Mouse (Mus musculus) ES-E14 (cell line): Measurements from ENCODE around the gene Olfr1209. TPM values are rescaled to one million over a fixed set of nuclear protein-coding genes. Genes with fewer than 3 reads are reported as not detected.

Source experiments
- DNase-seq: peaks from one replicate; pipeline ENCODE4 v3.0.0-alpha.2; 2013; ENCODE audit warnings: low read depth, low spot score
- H3K27ac ChIP-seq: 2 replicates; pipeline ENCODE4 v1.5.1; 2012; ENCODE audit warnings: low read depth, mild to moderate bottlenecking, low read length, moderate library complexity, mixed read lengths; ENCODE audit not compliant: poor library complexity, insufficient read depth, severe bottlenecking
- H3K36me3 ChIP-seq: 2 replicates; pipeline ENCODE4 v1.6.1; 2012; ENCODE audit warnings: mild to moderate bottlenecking, low read length, moderate library complexity, mixed read lengths; ENCODE audit not compliant: control insufficient read depth, poor library complexity, insufficient read depth, severe bottlenecking
- H3K4me1 ChIP-seq, 2 experiments: fragments of 150-350 bp in 1 of 2; sonication (generic) in 1 of 2; 2 replicates each; pipeline ENCODE4 v1.6.1; 2012; ENCODE audit warnings: low read length in 2 of 2, mild to moderate bottlenecking in 1 of 2, mixed read lengths in 1 of 2; ENCODE audit not compliant: control insufficient read depth in 2 of 2, insufficient read depth in 2 of 2, poor library complexity in 1 of 2
- H3K4me3 ChIP-seq, 2 experiments: fragments of 150-350 bp in 1 of 2; sonication (generic) in 1 of 2; 2 replicates each; pipeline ENCODE4 v1.5.1; 2012; ENCODE audit warnings: low read length in 2 of 2, low read depth in 1 of 2, mild to moderate bottlenecking in 1 of 2, mixed read lengths in 1 of 2; ENCODE audit not compliant: insufficient read depth in 1 of 2, poor library complexity in 1 of 2, severe bottlenecking in 1 of 2
- H3K9ac ChIP-seq: 2 replicates; pipeline ENCODE4 v1.6.1; 2012; ENCODE audit warnings: low read depth, mild to moderate bottlenecking, low read length, mixed read lengths; ENCODE audit not compliant: poor library complexity, insufficient read depth, severe bottlenecking
- H3K9me3 ChIP-seq: fragments of 150-350 bp; sonication (generic); 2 replicates; pipeline ENCODE4 v1.6.1; 2012; ENCODE audit warnings: low read depth, mild to moderate bottlenecking, low read length; ENCODE audit not compliant: control insufficient read depth, insufficient read depth
- CHD2 ChIP-seq: IDR thresholded peaks from 2 replicates; pipeline ENCODE4 v1.6.1; 2014; ENCODE audit warnings: mild to moderate bottlenecking, low read depth, low read length, inconsistent platforms
- HCFC1 ChIP-seq: IDR thresholded peaks from 2 replicates; pipeline ENCODE4 v1.6.1; 2012; ENCODE audit warnings: low read length, inconsistent platforms, borderline replicate concordance; ENCODE audit not compliant: insufficient read depth
- MAFK ChIP-seq: IDR thresholded peaks from 2 replicates; pipeline ENCODE4 v1.6.1; 2014; ENCODE audit warnings: mild to moderate bottlenecking, low read depth, low read length, inconsistent platforms; ENCODE audit not compliant: insufficient read depth
- ZC3H11A ChIP-seq: IDR thresholded peaks from 2 replicates; pipeline ENCODE4 v1.6.1; 2012; ENCODE audit warnings: low read depth, mild to moderate bottlenecking, inconsistent platforms, low read length, borderline replicate concordance
- ZNF384 ChIP-seq: IDR thresholded peaks from 2 replicates; pipeline ENCODE4 v1.6.1; 2012; ENCODE audit warnings: low read depth, low read length, inconsistent platforms
- in situ Hi-C, 2 experiments: fragments of 600-800 bp; cut with MboI; formaldehyde crosslinking; loops; one replicate each; pipeline ENCODE4 v1.15.1; 2025; ENCODE audit warnings: low sequenced_read_pairs in 2 of 2, inconsistent platforms in 1 of 2; ENCODE audit not compliant: unreplicated experiment in 2 of 2
- total RNA-seq: library from RNA; depleted of rRNA; stranded (reverse); fragments of 300-350 nt; gene quantifications from 2 replicates; pipeline ENCODE4 v1.2.3, GENCODE M21; 2012; rRNA removed

The Olfr1209 gene
- not detected in 2 replicates for total RNA-seq

DNA sequence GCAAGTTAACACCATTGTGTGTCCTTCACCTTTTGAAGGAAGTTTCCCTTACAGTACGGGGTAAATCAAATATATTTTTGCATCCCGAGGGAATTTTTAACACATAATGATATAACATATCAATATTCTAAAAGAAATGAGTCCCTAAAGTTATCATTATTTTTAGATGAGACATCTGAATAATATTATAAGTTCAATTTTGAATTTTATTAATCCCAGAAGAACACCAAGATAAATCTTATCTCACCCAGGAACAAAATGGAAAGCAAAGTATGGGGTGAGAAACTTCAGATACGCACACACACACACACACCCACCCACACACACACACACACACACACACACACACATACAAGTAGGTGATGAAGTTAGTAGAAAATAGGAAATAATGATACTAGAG, at the start of gene Olfr1209:
TSS of gene Olfr1209 (minus strand) at position 101 of the 400 bp plus-strand sequence.
- Histone ChIP-seq H3K36me3 (no peaks in the 10 kb centered on the region), H3K27ac (no peak within 1 kb of the TSS), H3K4me3 (no peak within 1 kb of the TSS), H3K9ac (no peak within 1 kb of the TSS), H3K4me1 (no peaks in the 10 kb centered on the region), H3K9me3 (no peaks in the 10 kb centered on the region)
- in situ Hi-C loops = no loop called here
- DNase-seq = no peak
- no peak for TF ChIP-seq CHD2
- TF ChIP-seq MAFK = no peak
- TF ChIP-seq HCFC1 = no peak
- TF ChIP-seq ZC3H11A = no peak
- TF ChIP-seq ZNF384 = no peak

DNA sequence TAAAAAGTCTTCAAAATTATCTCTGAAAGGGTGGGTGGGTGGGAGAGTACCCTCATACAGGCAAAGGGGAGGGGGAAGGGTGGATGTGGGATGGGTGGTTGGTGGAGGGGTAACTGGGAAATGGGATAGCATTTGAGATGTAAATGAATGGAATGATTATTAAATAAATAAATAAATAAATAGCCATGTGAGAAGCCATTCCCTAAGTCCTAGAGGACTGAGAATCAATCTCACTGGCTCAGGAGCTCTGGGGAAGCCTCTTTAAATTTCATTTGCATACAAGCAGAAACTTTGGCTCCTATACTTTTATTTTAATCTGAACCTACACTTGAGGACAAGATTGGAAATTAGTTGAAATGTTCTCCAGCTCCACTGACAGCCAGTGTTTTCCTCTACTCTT, 38.7 kb upstream of the Olfr1209 start, which contains the start of gene Olfr1212:
TSS of gene Olfr1212 (plus strand) at position 301 of the 400 bp plus-strand sequence.
- no peak within 1 kb of the TSS for H3K27ac ChIP-seq
- TF ChIP-seq ZNF384 (no peak), HCFC1 (no peak), MAFK (no peak), CHD2 (no peak), ZC3H11A (no peak)
- in situ Hi-C loops = no loop called here
- no peak within 1 kb of the TSS for H3K9ac ChIP-seq
- DNase-seq = no peak
- H3K36me3 ChIP-seq = no peaks in the 10 kb centered on the region
- H3K9me3 ChIP-seq = no peaks in the 10 kb centered on the region
- H3K4me3 ChIP-seq = no peak within 1 kb of the TSS
- H3K4me1 ChIP-seq = no peaks in the 10 kb centered on the region

DNA sequence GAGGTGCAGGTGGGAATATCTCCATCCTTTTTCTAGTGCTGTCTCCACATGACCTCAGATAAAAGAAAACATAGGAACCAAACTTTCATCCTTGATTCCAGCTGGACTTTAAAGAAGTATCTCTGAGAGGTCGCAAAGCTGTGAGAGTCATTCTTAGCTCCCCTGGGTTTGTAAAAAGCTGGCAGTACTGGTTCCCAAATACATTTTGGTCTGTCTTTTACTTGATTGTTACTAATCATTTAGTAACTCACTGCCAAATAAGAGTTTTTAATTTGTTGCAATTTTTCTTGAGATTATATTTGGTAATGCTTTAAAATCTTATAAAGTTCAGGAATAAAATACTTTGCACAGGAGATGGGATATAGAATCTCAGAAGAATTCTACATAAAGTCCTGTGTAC, 23.1 kb upstream of the Olfr1209 start, which contains the start of gene Olfr1211:
TSS of gene Olfr1211 (minus strand) at position 101 of the 400 bp plus-strand sequence.
- H3K9ac ChIP-seq = no peak within 1 kb of the TSS
- H3K4me3 ChIP-seq = no peak within 1 kb of the TSS
- H3K27ac ChIP-seq = no peak within 1 kb of the TSS
- DNase-seq = no peak
- TF ChIP-seq CHD2 = no peak
- H3K36me3 ChIP-seq = no peaks in the 10 kb centered on the region
- H3K4me1 ChIP-seq = no peaks in the 10 kb centered on the region
- in situ Hi-C loops = no loop called here
- H3K9me3 ChIP-seq = no peaks in the 10 kb centered on the region

DNA sequence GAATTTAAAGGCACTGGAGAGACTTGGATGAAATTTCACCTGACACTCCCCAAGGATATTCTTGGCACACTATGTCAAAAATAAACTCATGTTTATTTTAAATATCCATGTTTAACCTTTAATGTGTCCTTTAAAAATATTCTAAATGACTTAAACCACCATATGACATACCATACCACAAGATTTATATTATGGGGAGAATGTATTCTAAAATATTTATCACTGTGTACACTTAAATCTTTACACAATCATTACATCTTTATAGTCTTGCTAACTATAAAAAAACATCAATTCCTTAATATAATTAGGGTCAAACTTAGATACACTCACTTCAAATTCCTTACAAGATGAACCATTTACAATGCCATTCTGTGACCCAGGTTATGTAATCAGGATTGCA, 12.7 kb downstream of the Olfr1209 start, which contains the start of gene Olfr1208:
TSS of gene Olfr1208 (minus strand) at position 101 of the 400 bp plus-strand sequence.
- Histone ChIP-seq H3K9me3 (no peaks in the 10 kb centered on the region), H3K9ac (no peak within 1 kb of the TSS), H3K36me3 (no peaks in the 10 kb centered on the region), H3K27ac (no peak within 1 kb of the TSS), H3K4me3 (no peak within 1 kb of the TSS), H3K4me1 (no peaks in the 10 kb centered on the region)
- TF ChIP-seq ZNF384 (no peak), MAFK (no peak), ZC3H11A (no peak), HCFC1 (no peak), CHD2 (no peak)
- in situ Hi-C loops = no loop called here
- no peak for DNase-seq

DNA sequence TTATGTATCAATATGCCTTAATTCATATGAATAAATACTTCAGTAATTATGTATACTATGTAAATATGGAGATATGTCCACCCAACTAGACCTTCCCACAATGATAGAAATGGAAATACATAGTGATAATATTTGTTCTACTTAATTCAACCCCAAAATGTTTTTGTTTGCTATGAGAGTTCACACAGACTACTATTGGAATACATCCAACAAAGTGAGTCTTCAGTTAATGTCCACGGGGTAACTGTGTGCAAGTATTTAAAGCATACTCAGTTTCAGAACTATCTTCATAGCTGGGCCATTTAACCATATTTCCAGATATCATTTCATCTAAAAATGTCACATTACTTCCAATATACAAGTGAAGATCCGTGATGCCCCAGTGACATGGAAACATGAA, 52.0 kb downstream of the Olfr1209 start, which contains the start of gene Olfr1206:
TSS of gene Olfr1206 (plus strand) at position 301 of the 400 bp plus-strand sequence.
- TF ChIP-seq ZNF384 (no peak), MAFK (no peak), CHD2 (no peak)
- Histone ChIP-seq H3K4me3 (no peak within 1 kb of the TSS), H3K4me1 (no peaks in the 10 kb centered on the region), H3K9ac (no peak within 1 kb of the TSS), H3K36me3 (no peaks in the 10 kb centered on the region), H3K9me3 (no peaks in the 10 kb centered on the region), H3K27ac (no peak within 1 kb of the TSS)
- no peak for DNase-seq
- in situ Hi-C loops = no loop called here

Other genes starting within 250 kb of the Olfr1209 start
- gene Olfr1193, start 239.5 kb downstream of the Olfr1209 start, total RNA-seq = not detected in 2 replicates
- not detected in 2 replicates for gene Olfr1195, start 226.0 kb downstream of the Olfr1209 start, total RNA-seq
- 0.09 and 0.11 TPM in 2 replicates for gene Olfr1196, start 210.6 kb downstream of the Olfr1209 start, total RNA-seq
- not detected in 2 replicates for gene Olfr1197, start 182.8 kb downstream of the Olfr1209 start, total RNA-seq
- gene Olfr1198, start 163.8 kb downstream of the Olfr1209 start, total RNA-seq = not detected in 2 replicates
- not detected in 2 replicates for gene Olfr1199, start 154.7 kb downstream of the Olfr1209 start, total RNA-seq
- not detected in 2 replicates for gene Olfr1200, start 144.7 kb downstream of the Olfr1209 start, total RNA-seq
- not detected in 2 replicates for gene Olfr1201, start 122.1 kb downstream of the Olfr1209 start, total RNA-seq
- not detected in 2 replicates for gene Olfr1202, start 100.7 kb downstream of the Olfr1209 start, total RNA-seq
- gene Olfr1205, start 85.4 kb downstream of the Olfr1209 start, total RNA-seq = not detected in 2 replicates
- gene Olfr1204, start 65.9 kb downstream of the Olfr1209 start, total RNA-seq = not detected in 2 replicates
- gene Olfr1206, start 51.9 kb downstream of the Olfr1209 start, total RNA-seq = not detected in 2 replicates
- gene Olfr1208, start 12.8 kb downstream of the Olfr1209 start, total RNA-seq = not detected in 2 replicates
- not detected in 2 replicates for gene Olfr1211, start 23.0 kb upstream of the Olfr1209 start, total RNA-seq
- gene Olfr1212, start 38.8 kb upstream of the Olfr1209 start, total RNA-seq = not detected in 2 replicates
- not detected in 2 replicates for gene Gm13762, start 65.1 kb upstream of the Olfr1209 start, total RNA-seq
- not detected in 2 replicates for gene Olfr1214, start 77.5 kb upstream of the Olfr1209 start, total RNA-seq
- gene Olfr1215, start 91.8 kb upstream of the Olfr1209 start, total RNA-seq = not detected in 2 replicates
- not detected in 2 replicates for gene Olfr1216, start 103.2 kb upstream of the Olfr1209 start, total RNA-seq
- not detected in 2 replicates for gene Olfr1217, start 116.9 kb upstream of the Olfr1209 start, total RNA-seq
- gene Olfr1218, start 146.0 kb upstream of the Olfr1209 start, total RNA-seq = not detected in 2 replicates
- gene Olfr1219, start 168.4 kb upstream of the Olfr1209 start, total RNA-seq = not detected in 2 replicates
- not detected in 2 replicates for gene Olfr1220, start 191.7 kb upstream of the Olfr1209 start, total RNA-seq
- not detected in 2 replicates for gene Olfr1221, start 202.1 kb upstream of the Olfr1209 start, total RNA-seq
- not detected in 2 replicates for gene Olfr1222, start 217.9 kb upstream of the Olfr1209 start, total RNA-seq
- not detected in 2 replicates for gene Olfr1223, start 236.4 kb upstream of the Olfr1209 start, total RNA-seq
- gene Olfr1224-ps1, start 248.9 kb upstream of the Olfr1209 start, total RNA-seq = not detected in 2 replicates